Mouse (Mus musculus): ENCODE measurements around the gene Lkaaear1.

GRCm38 (mm10) chr2:181662620-181663297 lies 35.5 kb downstream of the Lkaaear1 start:
- no peak for TF ChIP-seq CTCF (IDR thresholded peaks at IDR 0.05; ENCODE audit: control insufficient read depth, insufficient read depth, insufficient read length)
- TF ChIP-seq MAX (IDR thresholded peaks at IDR 0.05), result no peak
- TF ChIP-seq USF1 (IDR thresholded peaks at IDR 0.05; ENCODE audit: low read depth), result no peak

Data from C2C12 (cell line).